Mouse (Mus musculus) T-helper 1 cell (primary cell): ENCODE results near the gene Teddm1b.

Experiments
- in situ Hi-C: fragments of 300-600 bp; cut with MboI, MseI; formaldehyde crosslinking; loops from one replicate; pipeline ENCODE4 v1.15.1; 2025; ENCODE audit warnings: high pct_unique_total_duplicates

Gene Teddm1b

GRCm38 (mm10) chr1:153900860-153901730 is 26.9 kb downstream of the Teddm1b start:
- in situ Hi-C loops: no loop called here

DNA sequence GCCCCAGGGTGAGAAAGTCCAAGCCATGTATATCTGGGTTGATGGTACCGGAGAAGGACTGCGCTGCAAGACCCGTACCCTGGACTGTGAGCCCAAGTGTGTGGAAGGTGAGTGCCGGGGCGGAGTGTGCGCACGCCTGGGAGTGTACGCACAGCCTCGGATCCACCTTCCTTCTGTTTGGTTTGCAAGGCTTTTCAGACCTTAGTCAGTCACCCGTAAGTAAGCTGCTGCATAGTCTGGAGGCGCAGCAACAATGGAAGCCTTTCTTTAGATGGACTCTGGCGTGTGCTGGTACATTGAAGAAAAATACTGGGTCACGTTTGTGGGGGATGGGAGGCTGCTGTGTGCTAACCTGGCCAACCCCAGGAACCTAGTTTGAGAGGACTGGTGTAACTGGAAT is 28.9 kb downstream of the Teddm1b start:
- in situ Hi-C loops: no loop called here

DNA sequence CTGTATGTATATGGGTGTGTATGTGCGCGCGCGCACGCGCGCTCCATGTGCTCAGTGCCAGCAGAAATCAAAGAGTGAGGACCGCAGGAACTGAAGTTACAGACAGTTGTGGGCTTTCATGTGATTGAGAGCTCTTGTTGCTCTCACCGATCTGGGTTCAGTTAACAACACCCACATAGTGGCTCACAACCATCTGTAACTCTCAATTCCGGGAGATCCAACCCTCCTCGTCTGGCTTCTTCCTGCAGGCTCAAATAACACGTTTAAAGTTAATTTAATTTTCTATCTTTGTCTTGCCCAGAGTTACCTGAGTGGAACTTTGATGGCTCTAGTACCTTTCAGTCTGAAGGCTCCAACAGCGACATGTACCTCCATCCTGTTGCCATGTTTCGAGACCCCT is 30.1 kb downstream of the Teddm1b start:
- in situ Hi-C loops: no loop called here

GRCm38 (mm10) chr1:153905884-153906283 is 31.7 kb downstream of the Teddm1b start:
- in situ Hi-C loops: no loop called here

DNA sequence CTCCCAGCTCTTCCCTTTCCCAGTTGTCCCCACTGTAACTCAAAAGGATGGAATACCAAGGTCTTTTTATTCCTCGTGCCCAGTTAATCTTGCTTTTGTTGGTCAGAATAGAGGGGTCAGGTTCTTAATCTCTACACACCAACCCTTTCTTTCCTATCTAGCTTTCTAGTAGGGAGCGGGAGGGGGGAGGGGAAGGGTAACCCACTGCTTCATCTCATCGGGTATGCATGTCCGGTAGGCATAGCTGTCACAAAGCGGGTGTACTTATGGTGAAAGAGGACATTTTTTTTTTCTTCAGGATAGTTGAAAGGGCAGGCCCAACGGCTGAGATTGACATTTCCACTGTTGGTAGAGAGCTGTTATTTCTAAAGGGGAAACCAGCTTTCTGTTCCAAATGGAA is 34.1 kb downstream of the Teddm1b start:
- in situ Hi-C loops: no loop called here

DNA sequence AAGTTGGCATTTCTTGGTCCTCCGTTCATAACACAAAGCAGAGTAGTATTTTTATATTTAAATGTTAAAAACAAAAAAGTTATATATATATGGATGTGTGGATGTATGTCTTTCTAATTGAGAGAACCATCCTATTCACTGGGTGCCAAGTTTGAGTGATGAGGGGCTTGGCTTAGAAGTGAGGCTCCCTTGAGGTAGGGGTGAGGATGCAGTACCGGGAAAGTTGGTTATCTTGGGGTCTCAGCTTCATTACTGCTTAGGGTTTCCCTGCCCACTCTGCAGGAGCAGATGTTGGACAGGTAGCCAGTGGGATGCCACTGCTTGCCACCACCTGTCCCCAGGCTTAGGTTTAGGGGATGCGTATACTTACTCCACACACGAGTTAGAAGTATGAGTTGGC is 34.6 kb downstream of the Teddm1b start:
- in situ Hi-C loops: no loop called here

GRCm38 (mm10) chr1:153909213-153909962 is 35.2 kb downstream of the Teddm1b start:
- in situ Hi-C loops: no loop called here

GRCm38 (mm10) chr1:153909963-153910291 is 35.8 kb downstream of the Teddm1b start:
- in situ Hi-C loops: no loop called here

GRCm38 (mm10) chr1:153910423-153910822 is 36.3 kb downstream of the Teddm1b start:
- in situ Hi-C loops: no loop called here

DNA sequence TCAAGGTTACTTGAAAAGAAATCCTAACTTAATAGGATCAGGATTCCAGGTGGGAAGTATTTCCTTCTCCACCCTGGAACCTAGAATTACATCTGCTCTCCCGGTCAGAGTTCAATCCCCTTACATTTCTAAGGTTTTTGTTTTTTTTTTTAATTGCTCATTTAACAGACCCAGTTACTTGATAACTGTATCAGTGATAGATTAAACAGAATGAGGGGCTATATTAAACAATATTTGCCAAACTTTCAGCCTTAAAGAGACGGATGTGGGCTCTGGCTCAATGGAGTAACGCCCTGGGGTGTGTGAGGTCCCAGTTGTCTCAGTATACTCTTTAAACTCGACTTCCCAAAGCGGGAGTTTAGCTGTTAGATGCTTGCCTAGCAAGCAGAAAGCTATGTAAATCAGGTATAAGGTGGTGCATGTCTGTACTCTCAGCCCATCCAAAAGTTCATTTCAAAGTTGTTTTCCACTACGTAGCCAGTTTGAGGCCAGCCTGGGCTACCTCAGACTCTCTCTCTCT is 37.2 kb downstream of the Teddm1b start:
- in situ Hi-C loops: no loop called here

- in situ Hi-C loops: no loop called here
These were observed 39.7 kb downstream of the Teddm1b start for GRCm38 (mm10) chr1:153913869-153914268.

GRCm38 (mm10) chr1:153918521-153919206 is 44.5 kb downstream of the Teddm1b start:
- in situ Hi-C loops: no loop called here

- in situ Hi-C loops: no loop called here
These were observed 47.5 kb downstream of the Teddm1b start for GRCm38 (mm10) chr1:153921642-153922041.

- in situ Hi-C loops: no loop called here
These were observed 48.5 kb downstream of the Teddm1b start for GRCm38 (mm10) chr1:153922571-153923021.

DNA sequence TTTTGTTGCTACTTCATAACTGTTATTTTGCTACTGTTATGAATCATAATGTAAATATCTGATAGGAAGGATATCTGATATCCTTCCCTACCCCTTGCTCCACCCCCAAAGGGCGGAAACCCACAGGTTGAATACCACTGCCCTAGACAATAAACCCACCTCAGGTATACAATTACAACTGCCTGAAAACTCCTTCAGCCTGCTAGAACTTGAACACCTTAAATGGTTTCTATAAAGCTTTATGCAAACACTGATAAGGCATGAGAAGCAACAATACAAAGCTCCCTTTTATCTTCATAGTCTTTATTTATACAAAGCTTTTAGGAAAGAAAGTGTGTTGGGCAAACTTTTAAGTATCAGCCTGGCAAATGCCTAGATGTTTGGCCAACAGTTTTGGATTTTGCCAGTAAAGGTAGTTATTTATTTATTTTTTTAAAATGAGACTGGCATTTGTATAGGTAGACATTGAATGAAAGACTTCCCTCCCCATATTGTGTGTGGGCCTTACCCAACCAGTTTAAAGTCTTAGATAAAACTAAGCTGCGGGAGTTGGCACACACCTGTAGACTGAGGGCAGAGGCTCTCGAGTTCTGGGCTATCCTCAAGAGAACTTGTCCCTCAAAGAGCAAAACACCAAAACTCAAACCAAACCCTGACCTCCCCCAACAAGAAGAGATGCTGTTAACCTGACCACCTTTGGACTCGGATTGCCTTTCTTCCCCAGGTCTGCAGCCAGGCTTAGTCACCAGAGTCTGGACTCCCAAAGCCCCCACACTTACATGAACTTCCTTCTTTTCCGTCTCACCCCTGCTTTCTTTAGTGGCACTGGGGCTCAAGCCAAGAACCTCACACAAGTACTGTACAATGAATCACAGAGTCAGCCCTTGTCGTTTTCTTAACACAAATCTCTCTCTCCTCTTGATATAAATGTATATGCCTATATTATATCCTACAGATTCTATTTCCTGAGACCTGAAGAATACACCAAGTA is 50.5 kb downstream of the Teddm1b start:
- in situ Hi-C loops: no loop called here
